Mouse (Mus musculus) thymus, postnatal 25 days (tissue): ENCODE data around the gene Angptl4.
A peak's percentile ranks its signal among the peaks of the same experiment; 100 is the strongest.
"Not testable (repeated sequence)": the region's sequence is repeated elsewhere in the genome, so short reads cannot be mapped to it uniquely, and the experiment has no call there.

Experiments used
- DNase-seq: peaks from one replicate; pipeline ENCODE4 v3.0.0; 2022

Angptl4 gene

GRCm38 (mm10) chr17:33755418-33756107 lies 26.1 kb downstream of the Angptl4 start:
- DNase-seq = no peak

GRCm38 (mm10) chr17:33754656-33755055 lies 27.0 kb downstream of the Angptl4 start:
- peak; percentile 25 for DNase-seq

- DNase-seq = no peak
These were observed 29.3 kb downstream of the Angptl4 start for GRCm38 (mm10) chr17:33752297-33752696.

GRCm38 (mm10) chr17:33751181-33751580 lies 30.4 kb downstream of the Angptl4 start:
- DNase-seq = no peak

GRCm38 (mm10) chr17:33749451-33749850 lies 32.2 kb downstream of the Angptl4 start:
- DNase-seq = no peak

- DNase-seq = no peak
These were observed 35.6 kb downstream of the Angptl4 start for GRCm38 (mm10) chr17:33746011-33746410.

- no peak for DNase-seq
These were observed 36.8 kb downstream of the Angptl4 start for GRCm38 (mm10) chr17:33744686-33745384.

GRCm38 (mm10) chr17:33742420-33742819 lies 39.2 kb downstream of the Angptl4 start:
- DNase-seq = no peak

GRCm38 (mm10) chr17:33733526-33733925 lies 48.1 kb downstream of the Angptl4 start:
- not testable (repeated sequence) for DNase-seq

- not testable (repeated sequence) for DNase-seq
These were observed 49.0 kb downstream of the Angptl4 start for GRCm38 (mm10) chr17:33732556-33733083.

- no peak for DNase-seq
These were observed 52.4 kb downstream of the Angptl4 start for GRCm38 (mm10) chr17:33729215-33729614.

- DNase-seq = no peak
These were observed 53.2 kb downstream of the Angptl4 start for GRCm38 (mm10) chr17:33728396-33728795.
